Mouse (Mus musculus) limb, embryonic 14.5 days (tissue): ENCODE results near the gene Gm45623. TPM values are rescaled to one million over a fixed set of nuclear protein-coding genes. Genes with fewer than 3 reads are reported as not detected.

Experiments used
- ATAC-seq: fragments of 200-750 bp; cut with Nextera tagmentation; 2 replicates; pipeline ENCODE4 v1.8.0; 2017; ENCODE audit warnings: low read depth, moderate number of reproducible peaks, moderate TSS enrichment; ENCODE audit not compliant: low FRiP score
- DNase-seq: peaks from one replicate; pipeline ENCODE4 v3.0.0-alpha.2; 2015; ENCODE audit warnings: low spot score
- H3K27ac ChIP-seq: fragments of 300-500 bp; sonication (generic); replicated peaks from 2 replicates; pipeline ENCODE4 v1.5.1; 2014; ENCODE audit warnings: low read depth, mild to moderate bottlenecking, low read length, moderate library complexity, mixed read lengths
- H3K27me3 ChIP-seq: fragments of 300-500 bp; sonication (generic); 2 replicates; pipeline ENCODE4 v1.6.1; 2014; ENCODE audit warnings: low read length, mixed read lengths; ENCODE audit not compliant: control insufficient read depth, insufficient read depth
- H3K36me3 ChIP-seq: fragments of 300-500 bp; sonication (generic); 2 replicates; pipeline ENCODE4 v1.6.1; 2014; ENCODE audit warnings: mild to moderate bottlenecking, low read length, moderate library complexity, mixed read lengths; ENCODE audit not compliant: control insufficient read depth, insufficient read depth
- H3K4me1 ChIP-seq: fragments of 300-500 bp; sonication (generic); 2 replicates; pipeline ENCODE4 v1.6.1; 2014; ENCODE audit warnings: antibody characterized with exemption, low read length, mixed read lengths; ENCODE audit not compliant: control insufficient read depth, insufficient read depth
- H3K4me2 ChIP-seq: fragments of 300-500 bp; sonication (generic); replicated peaks from 2 replicates; pipeline ENCODE4 v1.6.1; 2014; ENCODE audit warnings: low read depth, mild to moderate bottlenecking, low read length, moderate library complexity; ENCODE audit not compliant: severe bottlenecking
- H3K4me3 ChIP-seq: fragments of 300-500 bp; sonication (generic); replicated peaks from 2 replicates; pipeline ENCODE4 v1.5.1; 2014; ENCODE audit warnings: low read length
- H3K9ac ChIP-seq: fragments of 300-500 bp; sonication (generic); 2 replicates; pipeline ENCODE4 v1.6.1; 2014; ENCODE audit warnings: mild to moderate bottlenecking, low read depth, low read length, moderate library complexity; ENCODE audit not compliant: severe bottlenecking
- H3K9me3 ChIP-seq: fragments of 300-500 bp; sonication (generic); 2 replicates; pipeline ENCODE4 v1.6.1; 2016; ENCODE audit warnings: low read length; ENCODE audit not compliant: control insufficient read depth
- POLR2A ChIP-seq: fragments of 200-500 bp; IDR thresholded peaks from 2 replicates; pipeline ENCODE4 v1.8.0; 2012; ENCODE audit warnings: inconsistent platforms, mild to moderate bottlenecking, moderate library complexity, borderline replicate concordance; ENCODE audit not compliant: insufficient read depth, insufficient read length; ENCODE audit errors: extremely low read depth
- WGBS: fragments of 180-500 bp; shearing (Covaris S2); extraction: QIAGEN DNeasy Blood & Tissue Kit; methylation state at CpG from one replicate; pipeline ENCODE4 v1.1.7; 2014; 5-methylcytosine and 5-hydroxymethylcytosine counted together
- polyA plus RNA-seq, 2 experiments: library from polyadenylated mRNA; depleted of rRNA in 1 of 2; stranded (reverse) in 1 of 2; unstranded in 1 of 2; fragments of >200 nt; fragmentation: Nextera tagmentation in 1 of 2; extraction: Ambion mirVana in 1 of 2; gene quantifications; 2 replicates each; pipeline versions ENCODE4 v1.2.1 to v1.2.3; 2012 to 2014

Gene Gm45623
- polyA plus RNA-seq, 2 experiments = 0.69 to 1.0 TPM

GRCm38 (mm10) chr13:56790683-56791082 is 37.1 kb upstream of the Gm45623 start:
- Histone ChIP-seq H3K9ac (no peak overlapping the region), H3K27me3 (no peaks in the 10 kb centered on the region), H3K27ac (no peak overlapping the region), H3K4me2 (no peak overlapping the region), H3K36me3 (no peaks in the 10 kb centered on the region), H3K4me1 (no peaks in the 10 kb centered on the region; the same call in 1 of the 2 replicates), H3K4me3 (no peak overlapping the region), H3K9me3 (no peaks in the 10 kb centered on the region)
- WGBS = 86% methylated on average over 3 of the region's 3 CpGs
- ATAC-seq = no peak
- no peak for TF ChIP-seq POLR2A
- no peak for DNase-seq

GRCm38 (mm10) chr13:56782621-56783020 is 29.0 kb upstream of the Gm45623 start:
- H3K9me3 ChIP-seq = 0 out of 2 replicates have a peak, but pooled peaks cover 5% of the 10 kb centered on the region
- no peak for ATAC-seq

GRCm38 (mm10) chr13:56781697-56782096 is 28.1 kb upstream of the Gm45623 start:
- ATAC-seq = no peak
- Histone ChIP-seq H3K4me1 (no peaks in the 10 kb centered on the region), H3K4me2 (no peak overlapping the region), H3K36me3 (no peaks in the 10 kb centered on the region), H3K4me3 (no peak overlapping the region), H3K27me3 (no peaks in the 10 kb centered on the region), H3K9me3 (0 out of 2 replicates have a peak, but pooled peaks cover 5% of the 10 kb centered on the region), H3K27ac (no peak overlapping the region), H3K9ac (no peak overlapping the region)
- no peak for TF ChIP-seq POLR2A
- no peak for DNase-seq
- WGBS = 82% methylated on average over 3 of the region's 3 CpGs

More at GRCm38 (mm10) chr13:56782621-56783020, 29.0 kb upstream of the Gm45623 start:
- H3K36me3 ChIP-seq = no peaks in the 10 kb centered on the region
- no peak overlapping the region for H3K4me2 ChIP-seq
- 92% methylated on average over 1 of the region's 1 CpGs for WGBS
- no peak for DNase-seq
- no peak overlapping the region for H3K27ac ChIP-seq
- no peak overlapping the region for H3K9ac ChIP-seq
- no peak overlapping the region for H3K4me3 ChIP-seq
- no peaks in the 10 kb centered on the region for H3K4me1 ChIP-seq
- TF ChIP-seq POLR2A = no peak
- no peaks in the 10 kb centered on the region for H3K27me3 ChIP-seq

GRCm38 (mm10) chr13:56780746-56781469 is 27.3 kb upstream of the Gm45623 start:
- no peak for TF ChIP-seq POLR2A
- H3K4me2 ChIP-seq = no peak overlapping the region
- no peak overlapping the region for H3K9ac ChIP-seq
- no peak overlapping the region for H3K27ac ChIP-seq
- no peak overlapping the region for H3K4me3 ChIP-seq
- DNase-seq = no peak
- 71% methylated on average over 13 of the region's 13 CpGs for WGBS
- no peaks in the 10 kb centered on the region for H3K4me1 ChIP-seq
- H3K9me3 ChIP-seq = 0 out of 2 replicates have a peak, but pooled peaks cover 5% of the 10 kb centered on the region
- H3K27me3 ChIP-seq = no peaks in the 10 kb centered on the region
- no peak for ATAC-seq
- H3K36me3 ChIP-seq = no peaks in the 10 kb centered on the region

- no peak for ATAC-seq
These were observed 20.7 kb upstream of the Gm45623 start for GRCm38 (mm10) chr13:56774304-56774703.

More at GRCm38 (mm10) chr13:56774304-56774703, 20.7 kb upstream of the Gm45623 start:
- Histone ChIP-seq H3K9ac (no peak overlapping the region), H3K4me3 (no peak overlapping the region), H3K9me3 (no peaks in the 10 kb centered on the region), H3K4me2 (no peak overlapping the region), H3K4me1 (no peaks in the 10 kb centered on the region), H3K36me3 (no peaks in the 10 kb centered on the region), H3K27me3 (no peaks in the 10 kb centered on the region), H3K27ac (no peak overlapping the region)
- TF ChIP-seq POLR2A = no peak
- 24% methylated on average over 5 of the region's 5 CpGs for whole genome bisulfite sequencing
- no peak for DNase-seq
